Mouse (Mus musculus) embryo, embryonic 11 days (tissue): ENCODE measurements around the gene Gm20683.

Source experiments
- DNase-seq: peaks from one replicate; pipeline ENCODE4 v3.0.0-alpha.2; 2015

The Gm20683 gene

GRCm38 (mm10) chr17:25841117-25841880 lies at the start of gene Gm20683:
Gene Gm20683, minus strand, starts transcription at chr17:25841763.
- DNase-seq = no peak

GRCm38 (mm10) chr17:25888837-25889236 lies 47.3 kb upstream of the Gm20683 start:
- no peak for DNase-seq

GRCm38 (mm10) chr17:25887467-25887866 lies 45.9 kb upstream of the Gm20683 start:
- DNase-seq = no peak

- DNase-seq = no peak
Observed at GRCm38 (mm10) chr17:25886806-25887205, 45.2 kb upstream of the Gm20683 start.

- DNase-seq = peak; percentile 55
Observed at GRCm38 (mm10) chr17:25885636-25886035, 44.1 kb upstream of the Gm20683 start.

GRCm38 (mm10) chr17:25883824-25884223 lies 42.3 kb upstream of the Gm20683 start:
- no peak for DNase-seq

- DNase-seq = no peak
Observed at GRCm38 (mm10) chr17:25883268-25883667, 41.7 kb upstream of the Gm20683 start.

- no peak for DNase-seq
Observed at GRCm38 (mm10) chr17:25882306-25882705, 40.7 kb upstream of the Gm20683 start.

GRCm38 (mm10) chr17:25881691-25882090 lies 40.1 kb upstream of the Gm20683 start:
- peak; percentile 62 for DNase-seq

- peak; percentile 86 for DNase-seq
Observed at GRCm38 (mm10) chr17:25880913-25881641, 39.5 kb upstream of the Gm20683 start.

- peak; percentile 65 for DNase-seq
Observed at GRCm38 (mm10) chr17:25880196-25880910, 38.8 kb upstream of the Gm20683 start, which contains the start of gene Wfikkn1. Gene Wfikkn1, minus strand, starts transcription at chr17:25880858.

GRCm38 (mm10) chr17:25879750-25880149 lies 38.2 kb upstream of the Gm20683 start:
- no peak for DNase-seq

- DNase-seq = peak; percentile 58
Observed at GRCm38 (mm10) chr17:25879261-25879660, 37.7 kb upstream of the Gm20683 start.

- no peak for DNase-seq
Observed at GRCm38 (mm10) chr17:25878611-25879180, 37.1 kb upstream of the Gm20683 start.

GRCm38 (mm10) chr17:25877741-25878610 lies 36.4 kb upstream of the Gm20683 start:
- no peak for DNase-seq

GRCm38 (mm10) chr17:25877025-25877424 lies 35.5 kb upstream of the Gm20683 start:
- no peak for DNase-seq

GRCm38 (mm10) chr17:25876347-25876915 lies 34.9 kb upstream of the Gm20683 start:
- DNase-seq = no peak

GRCm38 (mm10) chr17:25875171-25876136 lies 33.9 kb upstream of the Gm20683 start:
- DNase-seq = peak; percentile 95

- peak; percentile 89 for DNase-seq
Observed at GRCm38 (mm10) chr17:25874721-25875170, 33.2 kb upstream of the Gm20683 start, which contains the start of gene Mettl26. Gene Mettl26, plus strand, starts transcription at chr17:25875074.

GRCm38 (mm10) chr17:25874148-25874720 lies 32.7 kb upstream of the Gm20683 start:
- DNase-seq = no peak
